Mouse (Mus musculus) MEL (cell line): Measurements from ENCODE around the gene Hist1h2af.

Source experiments
- CHD1 ChIP-seq: IDR thresholded peaks from 2 replicates; pipeline ENCODE4 v1.6.1; 2012; ENCODE audit warnings: low read depth, mild to moderate bottlenecking, inconsistent platforms, low read length, improper control_type of control experiment
- CTCF ChIP-seq, 3 experiments: IDR thresholded peaks in 2 of 3; conservative IDR thresholded peaks in 1 of 3; 2 replicates each; pipeline ENCODE4 v1.5.1; 2011 to 2012; ENCODE audit warnings: low read length in 3 of 3, low read depth in 2 of 3, mild to moderate bottlenecking in 2 of 3, improper control_type of control experiment in 1 of 3, inconsistent platforms in 1 of 3, mixed read lengths in 1 of 3, moderate library complexity in 1 of 3; ENCODE audit not compliant: control insufficient read depth in 1 of 3, insufficient read depth in 1 of 3, poor library complexity in 1 of 3, severe bottlenecking in 1 of 3
- E2F4 ChIP-seq: IDR thresholded peaks from 2 replicates; pipeline ENCODE4 v1.6.1; 2011; ENCODE audit warnings: low read depth, low read length, improper control_type of control experiment, borderline replicate concordance
- EP300 ChIP-seq, 2 experiments: IDR thresholded peaks; 2 replicates each; pipeline ENCODE4 v1.6.1; 2011; ENCODE audit warnings: improper control_type of control experiment in 2 of 2, low read length in 2 of 2, low read depth in 1 of 2, mild to moderate bottlenecking in 1 of 2
- GATA1 ChIP-seq: IDR thresholded peaks from 2 replicates; pipeline ENCODE4 v1.6.1; 2011; ENCODE audit warnings: low read depth, low read length, improper control_type of control experiment
- MAFK ChIP-seq: IDR thresholded peaks from 2 replicates; pipeline ENCODE4 v1.6.1; 2011; ENCODE audit warnings: low read depth, mild to moderate bottlenecking, low read length, improper control_type of control experiment, borderline replicate concordance
- MYC ChIP-seq: IDR thresholded peaks from 2 replicates; pipeline ENCODE4 v1.6.1; 2011; ENCODE audit warnings: low read depth, mild to moderate bottlenecking, low read length, improper control_type of control experiment, moderate library complexity
- POLR2A ChIP-seq, 2 experiments: IDR thresholded peaks; 2 replicates each; pipeline ENCODE4 v1.6.1; 2011 to 2012; ENCODE audit warnings: low read length in 2 of 2, mild to moderate bottlenecking in 2 of 2, control low read depth in 1 of 2, improper control_type of control experiment in 1 of 2, low read depth in 1 of 2, moderate library complexity in 1 of 2; ENCODE audit not compliant: control insufficient read depth in 1 of 2, insufficient read depth in 1 of 2, poor library complexity in 1 of 2
- RCOR1 ChIP-seq: IDR thresholded peaks from 2 replicates; pipeline ENCODE4 v1.6.1; 2012; ENCODE audit warnings: low read depth, mild to moderate bottlenecking, inconsistent platforms, low read length, improper control_type of control experiment
- TAL1 ChIP-seq: IDR thresholded peaks from 2 replicates; pipeline ENCODE4 v1.6.1; 2012; ENCODE audit warnings: mild to moderate bottlenecking, inconsistent platforms, low read length, moderate library complexity, mixed read lengths
- TBP ChIP-seq: IDR thresholded peaks from 2 replicates; pipeline ENCODE4 v1.8.0; 2011; ENCODE audit warnings: low read depth, low read length, improper control_type of control experiment
- ZNF384 ChIP-seq: IDR thresholded peaks from 2 replicates; pipeline ENCODE4 v1.6.1; 2012; ENCODE audit warnings: low read depth, mild to moderate bottlenecking, inconsistent platforms, low read length, improper control_type of control experiment

DNA sequence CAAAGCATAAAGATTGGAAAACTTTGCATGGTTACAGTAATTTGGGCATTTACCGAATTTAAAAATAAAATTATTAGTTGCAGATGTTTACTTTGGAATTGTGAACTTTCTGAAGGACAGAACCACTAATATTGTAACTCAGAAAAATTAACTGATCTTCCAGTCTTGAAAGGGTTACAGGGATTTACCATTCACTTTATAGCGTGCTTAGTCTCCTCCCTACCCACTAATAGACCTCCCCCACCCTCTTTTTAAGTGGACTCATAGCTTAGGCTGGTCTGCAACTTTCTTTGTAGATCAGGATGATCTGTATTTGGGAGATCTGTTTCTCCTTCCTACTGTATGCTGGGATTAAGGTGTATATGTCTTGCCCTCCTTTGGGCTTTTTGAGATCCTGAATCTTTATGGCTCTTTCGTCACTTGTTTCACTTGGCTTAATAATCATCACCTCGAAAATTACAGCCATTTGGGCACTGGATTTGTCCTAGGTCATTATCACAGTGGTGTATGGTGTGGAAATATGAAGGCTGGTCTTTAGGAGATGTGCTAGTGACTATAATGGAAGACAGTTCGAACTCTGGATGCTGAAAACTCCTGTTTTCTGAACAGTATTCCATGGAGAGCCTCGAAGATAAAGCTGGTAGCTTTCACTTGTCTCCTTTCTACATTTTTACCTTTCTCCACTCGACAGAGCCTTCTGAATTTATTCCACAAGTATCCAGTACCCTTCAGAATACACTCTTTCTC lies 2.5 kb downstream of the Hist1h2af start:
- TF ChIP-seq CTCF (IDR thresholded peaks at IDR 0.05 in 2 of 3, conservative IDR thresholded peaks at IDR 0.05 in 1 of 3; ENCODE audit: control insufficient read depth in 1 of 3, insufficient read depth in 1 of 3, low read depth in 2 of 3, low read length in 3 of 3, poor library complexity in 1 of 3, severe bottlenecking in 1 of 3), result no peak
- no peak for TF ChIP-seq GATA1
- TF ChIP-seq MAFK, result no peak
- TF ChIP-seq CHD1, result no peak
- no peak for TF ChIP-seq ZNF384
- peak in 1 of 2 experiments; percentile 40; a peak in 1 of 4 replicates for TF ChIP-seq POLR2A (IDR thresholded peaks at IDR 0.05; ENCODE audit: control insufficient read depth in 1 of 2, insufficient read depth in 1 of 2, low read depth in 1 of 2, low read length in 2 of 2, poor library complexity in 1 of 2)
- TF ChIP-seq TAL1, result no peak
- TF ChIP-seq EP300 (IDR thresholded peaks at IDR 0.05; ENCODE audit: low read depth in 1 of 2, low read length in 2 of 2), result no peak
- no peak for TF ChIP-seq E2F4
- TF ChIP-seq RCOR1, result no peak
- TF ChIP-seq MYC, result no peak
- TF ChIP-seq TBP, result no peak
